Mouse (Mus musculus) central nervous system, embryonic 11.5 days (tissue): ENCODE measurements around the gene C730034F03Rik. TPM values are rescaled to one million over a fixed set of nuclear protein-coding genes. Genes with fewer than 3 reads are reported as not detected.

Experiments
- polyA plus RNA-seq: library from polyadenylated mRNA; depleted of rRNA; stranded (reverse); fragments of >200 nt; gene quantifications from 2 replicates; pipeline ENCODE4 v1.2.3, GENCODE M21; 2012; rRNA removed

Gene C730034F03Rik
- polyA plus RNA-seq, result 1.9 and 2.7 TPM in 2 replicates

GRCm38 (mm10) chr15:89429352-89430221 is at the start of gene C730034F03Rik, which contains the start of the genes Gm44502 and Chkb:
Gene C730034F03Rik, plus strand, starts transcription at chr15:89429589.
Gene Gm44502, minus strand, starts transcription at chr15:89429696.
Gene Chkb, minus strand, starts transcription at chr15:89429908.

GRCm38 (mm10) chr15:89384617-89385016 is 44.8 kb upstream of the C730034F03Rik start, which contains the start of gene Klhdc7b:
Gene Klhdc7b, plus strand, starts transcription at chr15:89384917.

GRCm38 (mm10) chr15:89410118-89410517 is 19.3 kb upstream of the C730034F03Rik start, which contains the start of gene Syce3:
Gene Syce3, minus strand, starts transcription at chr15:89410503.

GRCm38 (mm10) chr15:89425711-89426121 is 3.7 kb upstream of the C730034F03Rik start, which contains the start of gene Cpt1b:
Gene Cpt1b, minus strand, starts transcription at chr15:89425863.

GRCm38 (mm10) chr15:89453865-89454478 is 24.6 kb downstream of the C730034F03Rik start, which contains the start of gene Mapk8ip2:
Gene Mapk8ip2, plus strand, starts transcription at chr15:89453913.

GRCm38 (mm10) chr15:89477091-89477491 is 47.7 kb downstream of the C730034F03Rik start, which contains the start of gene Arsa:
Gene Arsa, minus strand, starts transcription at chr15:89477425.

Other genes starting within 250 kb of the C730034F03Rik start
- 160 and 177 TPM in 2 replicates for gene Plxnb2, start 248.8 kb upstream of the C730034F03Rik start, polyA plus RNA-seq
- 46.6 and 50.5 TPM in 2 replicates for gene Dennd6b, start 233.1 kb upstream of the C730034F03Rik start, polyA plus RNA-seq
- gene Ppp6r2, start 218.0 kb upstream of the C730034F03Rik start, polyA plus RNA-seq, result 74.0 and 92.8 TPM in 2 replicates
- gene Sbf1, start 114.3 kb upstream of the C730034F03Rik start, polyA plus RNA-seq, result 144 and 184 TPM in 2 replicates
- 0.16 and 0.50 TPM in 2 replicates for gene Adm2, start 106.9 kb upstream of the C730034F03Rik start, polyA plus RNA-seq
- 0.10 and 0.11 TPM in 2 replicates for gene Miox, start 95.2 kb upstream of the C730034F03Rik start, polyA plus RNA-seq
- gene Lmf2, start 73.9 kb upstream of the C730034F03Rik start, polyA plus RNA-seq, result 33.1 and 38.1 TPM in 2 replicates
- gene Ncaph2, start 73.9 kb upstream of the C730034F03Rik start, polyA plus RNA-seq, result 124 and 153 TPM in 2 replicates
- gene Sco2, start 55.7 kb upstream of the C730034F03Rik start, polyA plus RNA-seq, result 13.7 and 16.9 TPM in 2 replicates
- gene Tymp, start 52.5 kb upstream of the C730034F03Rik start, polyA plus RNA-seq, result 1.4 TPM in 2 replicates
- 0.43 and 0.58 TPM in 2 replicates for gene Odf3b, start 50.3 kb upstream of the C730034F03Rik start, polyA plus RNA-seq
- gene Klhdc7b, start 44.7 kb upstream of the C730034F03Rik start, polyA plus RNA-seq, result not detected in 2 replicates
- gene Syce3, start 19.1 kb upstream of the C730034F03Rik start, polyA plus RNA-seq, result not detected in 2 replicates
- 8.1 and 8.8 TPM in 2 replicates for gene Cpt1b, start 3.7 kb upstream of the C730034F03Rik start, polyA plus RNA-seq
- gene Gm44502, start 107 bp downstream of the C730034F03Rik start, polyA plus RNA-seq, result 0.47 and 0.48 TPM in 2 replicates
- gene Chkb, start 319 bp downstream of the C730034F03Rik start, polyA plus RNA-seq, result 66.9 and 96.2 TPM in 2 replicates
- 25.4 and 34.2 TPM in 2 replicates for gene Mapk8ip2, start 24.3 kb downstream of the C730034F03Rik start, polyA plus RNA-seq
- 11.8 and 13.7 TPM in 2 replicates for gene Arsa, start 47.8 kb downstream of the C730034F03Rik start, polyA plus RNA-seq
- 14.4 and 14.9 TPM in 2 replicates for gene Shank3, start 70.0 kb downstream of the C730034F03Rik start, polyA plus RNA-seq
- gene Acr, start 138.7 kb downstream of the C730034F03Rik start, polyA plus RNA-seq, result 1.6 and 2.4 TPM in 2 replicates
- gene Rabl2, start 162.3 kb downstream of the C730034F03Rik start, polyA plus RNA-seq, result 65.9 and 78.0 TPM in 2 replicates